Mouse (Mus musculus) layer of hippocampus, adult 18-20 months (tissue): ENCODE data around the gene Defb6. TPM values are rescaled to one million over a fixed set of nuclear protein-coding genes. Genes with fewer than 3 reads are reported as not detected.

Experiments
- DNase-seq, 2 experiments: peaks; one replicate each; pipeline ENCODE4 v3.0.0; 2022; ENCODE audit warnings: low spot score in 2 of 2
- long read RNA-seq: library from polyadenylated mRNA; stranded (forward); transcript quantifications from one replicate; pipeline ENCODE4 v2.0.0, GENCODE M21; 2021
- total RNA-seq, 2 experiments: library from RNA; stranded (reverse); gene quantifications; 2 replicates each; pipeline ENCODE4 v1.2.3; 2021

Defb6 gene
- total RNA-seq = not detected
- long read RNA-seq = 0 reads

DNA sequence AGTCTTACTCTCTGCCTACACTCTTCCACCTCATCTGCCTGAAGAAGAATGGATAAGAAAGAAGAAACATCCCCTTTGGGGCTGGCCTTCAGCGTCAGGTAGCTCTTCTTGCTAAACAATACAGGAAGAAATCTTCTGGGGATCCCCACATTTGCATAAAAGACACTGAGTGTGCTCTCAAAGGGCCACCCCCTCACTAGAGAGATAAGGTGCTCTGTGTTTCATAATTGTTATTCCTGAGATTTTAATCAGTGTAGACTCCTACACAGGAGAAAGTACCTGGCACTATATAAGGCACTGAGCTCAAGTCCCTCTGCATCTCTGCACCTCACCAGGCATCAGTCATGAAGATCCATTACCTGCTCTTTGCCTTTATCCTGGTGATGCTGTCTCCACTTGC lies at the start of gene Defb6:
Gene Defb6, plus strand, starts transcription at position 318 of the 400 bp plus-strand sequence.
- DNase-seq = no peak

DNA sequence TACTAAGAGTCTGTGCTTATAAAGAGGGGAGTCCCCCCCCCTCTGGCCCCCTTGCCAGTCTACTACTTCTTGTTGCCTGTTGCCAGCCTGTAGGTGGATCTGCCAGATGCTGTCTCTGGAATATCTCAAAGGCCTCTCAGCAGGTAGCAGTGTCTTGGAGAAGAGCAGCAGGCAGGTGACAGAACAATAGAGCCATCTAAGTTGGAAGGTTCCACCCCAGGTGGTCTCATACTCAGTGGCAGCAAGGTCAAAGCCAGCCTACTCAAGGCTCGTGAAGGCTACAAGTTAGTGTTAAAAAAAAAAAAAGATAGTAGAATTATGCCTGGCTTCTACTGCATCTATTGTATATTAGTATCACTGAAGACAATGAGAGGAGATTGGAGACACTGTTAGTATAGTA lies 12.8 kb downstream of the Defb6 start:
- DNase-seq = no peak

DNA sequence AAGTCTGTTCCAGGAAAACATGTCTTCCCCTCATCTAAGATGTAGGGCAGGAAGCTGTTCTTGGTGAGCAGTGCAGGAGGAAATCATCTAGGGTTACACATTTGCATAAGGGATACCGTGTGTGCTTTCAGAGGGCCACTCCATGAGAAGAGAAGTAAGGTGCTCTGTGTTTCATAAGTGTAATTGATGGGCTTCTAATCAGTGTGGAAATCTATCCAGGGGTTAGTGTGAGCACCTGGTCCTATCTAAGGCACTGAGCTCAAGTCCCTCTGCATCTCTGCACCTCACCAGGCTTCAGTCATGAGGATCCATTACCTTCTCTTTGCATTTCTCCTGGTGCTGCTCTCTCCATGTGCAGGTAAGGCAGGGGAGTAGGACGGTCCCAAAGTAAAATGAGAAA lies 14.3 kb downstream of the Defb6 start, which contains the start of gene Defb46:
Gene Defb46, plus strand, starts transcription at position 301 of the 400 bp plus-strand sequence.
- no peak for DNase-seq

DNA sequence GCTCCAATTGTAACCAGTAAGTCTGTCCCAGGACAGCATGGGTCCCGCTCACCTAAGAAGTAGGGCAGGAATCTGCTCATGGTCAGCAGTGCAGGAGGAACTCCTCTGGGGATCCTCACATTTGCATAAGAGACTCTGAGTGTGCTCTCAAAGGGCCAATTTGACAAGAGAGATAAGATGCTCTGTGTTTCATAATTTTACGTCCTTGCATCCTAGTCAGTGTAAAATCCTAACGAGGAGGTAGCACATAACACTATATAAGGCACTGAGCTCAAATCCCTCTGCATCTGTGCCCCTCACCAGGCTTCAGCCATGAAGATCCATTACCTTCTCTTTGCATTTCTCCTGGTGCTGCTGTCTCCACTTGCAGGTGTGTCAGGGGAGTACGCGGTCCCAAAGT lies 22.0 kb downstream of the Defb6 start, which contains the start of gene Defb5:
Gene Defb5, plus strand, starts transcription at position 301 of the 400 bp plus-strand sequence.
- no peak for DNase-seq

DNA sequence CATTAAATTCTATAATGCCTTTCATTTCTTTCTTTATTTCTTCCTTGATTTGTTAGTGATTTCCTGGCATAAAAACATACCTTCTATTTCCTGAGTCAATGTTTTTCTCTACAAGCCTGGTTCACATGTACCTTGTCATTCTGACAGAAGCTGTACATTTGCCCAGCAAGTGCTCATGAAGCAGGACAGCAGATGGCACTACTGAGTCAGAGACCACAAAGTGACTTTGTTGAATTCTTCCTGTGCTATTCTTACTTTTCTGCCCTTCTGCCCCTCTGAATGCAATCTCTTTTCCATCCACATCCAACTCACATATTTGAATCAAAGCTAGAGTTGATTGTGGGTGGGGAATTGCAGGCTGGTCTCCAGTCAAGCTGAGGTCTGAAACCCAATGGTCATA lies 32.9 kb downstream of the Defb6 start:
- DNase-seq = no peak

DNA sequence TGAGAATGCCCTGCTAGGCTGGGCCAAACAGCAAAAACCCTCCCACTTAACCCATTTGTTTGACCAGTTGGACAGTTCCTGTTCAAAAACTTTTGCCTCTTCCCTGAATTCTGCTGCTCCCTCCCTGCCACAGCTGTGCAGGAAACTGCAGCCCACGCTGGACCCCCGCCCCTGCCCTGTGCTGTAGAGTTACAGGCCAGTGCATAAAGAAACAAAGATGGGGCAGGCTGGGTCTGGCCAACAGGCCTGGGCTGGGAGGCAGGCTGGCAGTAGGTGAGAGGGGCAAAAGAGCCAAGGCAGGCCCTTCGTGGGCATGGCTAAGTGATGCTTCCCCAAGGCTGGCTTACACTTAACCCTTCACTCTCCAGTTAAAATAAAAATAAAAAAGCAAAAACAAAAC lies 34.4 kb downstream of the Defb6 start:
- DNase-seq = no peak

Other genes starting within 250 kb of the Defb6 start
- not detected for gene Defb40, start 247.2 kb upstream of the Defb6 start, total RNA-seq
- gene Defb37, start 234.4 kb upstream of the Defb6 start, total RNA-seq = not detected
- gene Defb38, start 198.9 kb upstream of the Defb6 start, total RNA-seq = not detected
- gene Defb39, start 160.7 kb upstream of the Defb6 start, total RNA-seq = not detected
- not detected for gene Defb12, start 110.6 kb upstream of the Defb6 start, total RNA-seq
- not detected for gene Defb34, start 101.7 kb upstream of the Defb6 start, total RNA-seq
- not detected for gene Gm45826, start 84.7 kb upstream of the Defb6 start, total RNA-seq
- gene Defb14, start 31.1 kb upstream of the Defb6 start, total RNA-seq = not detected
- gene Defb4, start 26.8 kb upstream of the Defb6 start, total RNA-seq = not detected
- gene Defb46, start 14.4 kb downstream of the Defb6 start, total RNA-seq = not detected
- gene Defb5, start 22.1 kb downstream of the Defb6 start, total RNA-seq = not detected
- gene Defb3, start 67.9 kb downstream of the Defb6 start, total RNA-seq = not detected
- not detected for gene Defb8, start 222.1 kb downstream of the Defb6 start, total RNA-seq